Mouse (Mus musculus) G1E (cell line): ENCODE measurements around the gene Apoc2.

Experiments
- CTCF ChIP-seq: IDR thresholded peaks from 2 replicates; pipeline ENCODE4 v1.5.1; 2012; ENCODE audit warnings: low read depth, low read length, inconsistent platforms, mixed read lengths
- GATA1 ChIP-seq: IDR thresholded peaks from 2 replicates; pipeline ENCODE4 v1.6.1; 2012; ENCODE audit warnings: borderline replicate concordance, low read length, inconsistent platforms, mixed read lengths
- POLR2AphosphoS5 ChIP-seq: IDR thresholded peaks from 2 replicates; pipeline ENCODE4 v1.6.1; 2012; ENCODE audit warnings: low read depth, low read length, inconsistent platforms; ENCODE audit not compliant: insufficient replicate concordance
- TAL1 ChIP-seq: conservative IDR thresholded peaks from 2 replicates; pipeline ENCODE4 v1.6.1; 2012; ENCODE audit warnings: low read depth, low read length, inconsistent platforms, mixed read lengths

- TF ChIP-seq CTCF (no peak), TAL1 (no peak), GATA1 (no peak), POLR2AphosphoS5 (no peak)
These were observed 48.4 kb downstream of the Apoc2 start, which contains the start of gene Relb for GRCm38 (mm10) chr7:19629361-19629734.
